Mouse (Mus musculus): ENCODE results near the gene Arpc5. TPM values are rescaled to one million over a fixed set of nuclear protein-coding genes. Genes with fewer than 3 reads are reported as not detected.
A peak's percentile ranks its signal among the peaks of the same experiment; 100 is the strongest.

The Arpc5 gene
- 248 and 252 TPM in 2 replicates for polyA plus RNA-seq (2015; fragmentation: Nextera tagmentation; extraction: Ambion mirVana)

- Histone ChIP-seq H3K27ac (replicated peaks) (peak within 1 kb of the TSS; percentile 88), H3K36me3 (peaks cover 10% of the 10 kb centered on the region), H3K4me2 (peak within 1 kb of the TSS; percentile 82), H3K27me3 (replicated peaks) (no peaks in the 10 kb centered on the region), H3K9me3 (replicated peaks) (no peaks in the 10 kb centered on the region), H3K4me3 (replicated peaks) (peak within 1 kb of the TSS; percentile 93), H3K9ac (replicated peaks) (peak within 1 kb of the TSS; percentile 91), H3K4me1 (peaks cover 26% of the 10 kb centered on the region)
- under 1% methylated on average over 86 of the region's 86 CpGs for WGBS
- ATAC-seq (ENCODE audit: low FRiP score) = peak; percentile 97
Observed at GRCm38 (mm10) chr1:152766032-152766772, at the start of gene Arpc5, which contains the start of gene Rgl1. Gene Arpc5 (plus strand): TSS chr1:152766542. Gene Rgl1 (minus strand): TSS chr1:152766351.

GRCm38 (mm10) chr1:152717329-152717728 is 49.0 kb upstream of the Arpc5 start:
- WGBS = 90% methylated on average over 1 of the region's 1 CpGs
- H3K9ac ChIP-seq (replicated peaks) = no peak overlapping the region
- H3K4me3 ChIP-seq (replicated peaks) = no peak overlapping the region
- no peaks in the 10 kb centered on the region for H3K27me3 ChIP-seq (replicated peaks)
- H3K9me3 ChIP-seq (replicated peaks) = no peaks in the 10 kb centered on the region
- H3K27ac ChIP-seq (replicated peaks) = no peak overlapping the region
- ATAC-seq (ENCODE audit: low FRiP score) = no peak
- H3K4me2 ChIP-seq = no peak overlapping the region
- no peaks in the 10 kb centered on the region for H3K4me1 ChIP-seq
- H3K36me3 ChIP-seq = no peaks in the 10 kb centered on the region

GRCm38 (mm10) chr1:152718200-152718599 is 48.1 kb upstream of the Arpc5 start:
- no peak overlapping the region for H3K4me3 ChIP-seq (replicated peaks)
- H3K27me3 ChIP-seq (replicated peaks) = no peaks in the 10 kb centered on the region
- H3K27ac ChIP-seq (replicated peaks) = no peak overlapping the region
- no peak overlapping the region for H3K4me2 ChIP-seq
- WGBS = 76% methylated on average over 6 of the region's 6 CpGs
- no peaks in the 10 kb centered on the region for H3K9me3 ChIP-seq (replicated peaks)
- no peak for ATAC-seq (ENCODE audit: low FRiP score)
- no peaks in the 10 kb centered on the region for H3K4me1 ChIP-seq
- H3K9ac ChIP-seq (replicated peaks) = no peak overlapping the region
- H3K36me3 ChIP-seq = no peaks in the 10 kb centered on the region

GRCm38 (mm10) chr1:152720969-152721368 is 45.4 kb upstream of the Arpc5 start:
- Histone ChIP-seq H3K9me3 (replicated peaks) (no peaks in the 10 kb centered on the region), H3K27ac (replicated peaks) (no peak overlapping the region), H3K4me2 (no peak overlapping the region), H3K36me3 (no peaks in the 10 kb centered on the region), H3K4me1 (no peaks in the 10 kb centered on the region), H3K9ac (replicated peaks) (no peak overlapping the region), H3K4me3 (replicated peaks) (no peak overlapping the region), H3K27me3 (replicated peaks) (no peaks in the 10 kb centered on the region)
- 89% methylated on average over 4 of the region's 4 CpGs for WGBS
- ATAC-seq (ENCODE audit: low FRiP score) = no peak

- peak; percentile 28; the same call in 1 of the 2 replicates for ATAC-seq (ENCODE audit: low FRiP score)
- Histone ChIP-seq H3K4me1 (no peaks in the 10 kb centered on the region), H3K27me3 (replicated peaks) (no peaks in the 10 kb centered on the region), H3K9ac (replicated peaks) (no peak overlapping the region), H3K9me3 (replicated peaks) (no peaks in the 10 kb centered on the region), H3K36me3 (no peaks in the 10 kb centered on the region), H3K4me3 (replicated peaks) (no peak overlapping the region), H3K4me2 (no peak overlapping the region), H3K27ac (replicated peaks) (0 out of 2 replicates have a peak overlapping the region, but pooled peaks have one; percentile 19)
- WGBS = 74% methylated on average over 11 of the region's 11 CpGs
Observed at GRCm38 (mm10) chr1:152721535-152722198, 44.7 kb upstream of the Arpc5 start.

GRCm38 (mm10) chr1:152724286-152724685 is 42.1 kb upstream of the Arpc5 start:
- Histone ChIP-seq H3K4me3 (replicated peaks) (no peak overlapping the region), H3K4me1 (no peaks in the 10 kb centered on the region), H3K36me3 (no peaks in the 10 kb centered on the region), H3K9me3 (replicated peaks) (no peaks in the 10 kb centered on the region), H3K4me2 (no peak overlapping the region), H3K27me3 (replicated peaks) (no peaks in the 10 kb centered on the region), H3K9ac (replicated peaks) (no peak overlapping the region), H3K27ac (replicated peaks) (no peak overlapping the region)
- no peak for ATAC-seq (ENCODE audit: low FRiP score)

GRCm38 (mm10) chr1:152726095-152726494 is 40.2 kb upstream of the Arpc5 start:
- no peak overlapping the region for H3K4me2 ChIP-seq
- ATAC-seq (ENCODE audit: low FRiP score) = no peak
- 86% methylated on average over 3 of the region's 3 CpGs for WGBS
- no peak overlapping the region for H3K27ac ChIP-seq (replicated peaks)
- no peaks in the 10 kb centered on the region for H3K36me3 ChIP-seq
- H3K4me3 ChIP-seq (replicated peaks) = no peak overlapping the region
- no peaks in the 10 kb centered on the region for H3K27me3 ChIP-seq (replicated peaks)
- no peak overlapping the region for H3K9ac ChIP-seq (replicated peaks)
- no peaks in the 10 kb centered on the region for H3K4me1 ChIP-seq
- H3K9me3 ChIP-seq (replicated peaks) = no peaks in the 10 kb centered on the region

GRCm38 (mm10) chr1:152727604-152728236 is 38.6 kb upstream of the Arpc5 start:
- no peak for ATAC-seq (ENCODE audit: low FRiP score)
- no peaks in the 10 kb centered on the region for H3K36me3 ChIP-seq
- H3K9me3 ChIP-seq (replicated peaks) = no peaks in the 10 kb centered on the region
- H3K27me3 ChIP-seq (replicated peaks) = no peaks in the 10 kb centered on the region
- no peaks in the 10 kb centered on the region; the same call in 1 of the 2 replicates for H3K4me1 ChIP-seq
- WGBS = 70% methylated on average over 4 of the region's 5 CpGs
- H3K4me3 ChIP-seq (replicated peaks) = no peak overlapping the region
- H3K4me2 ChIP-seq = no peak overlapping the region
- H3K27ac ChIP-seq (replicated peaks) = no peak overlapping the region
- no peak overlapping the region for H3K9ac ChIP-seq (replicated peaks)

- no peak overlapping the region for H3K9ac ChIP-seq (replicated peaks)
- H3K4me1 ChIP-seq = no peaks in the 10 kb centered on the region
- ATAC-seq (ENCODE audit: low FRiP score) = no peak
- no peaks in the 10 kb centered on the region for H3K36me3 ChIP-seq
- no peak overlapping the region for H3K4me3 ChIP-seq (replicated peaks)
- H3K27ac ChIP-seq (replicated peaks) = no peak overlapping the region
- H3K27me3 ChIP-seq (replicated peaks) = no peaks in the 10 kb centered on the region
- H3K4me2 ChIP-seq = no peak overlapping the region
- H3K9me3 ChIP-seq (replicated peaks) = no peaks in the 10 kb centered on the region
- 93% methylated on average over 9 of the region's 9 CpGs for WGBS
Observed at GRCm38 (mm10) chr1:152738793-152739192, 27.5 kb upstream of the Arpc5 start.

- Histone ChIP-seq H3K4me2 (no peak overlapping the region), H3K36me3 (no peaks in the 10 kb centered on the region), H3K9me3 (replicated peaks) (no peaks in the 10 kb centered on the region), H3K27me3 (replicated peaks) (no peaks in the 10 kb centered on the region), H3K4me3 (replicated peaks) (no peak overlapping the region), H3K4me1 (no peaks in the 10 kb centered on the region), H3K9ac (replicated peaks) (no peak overlapping the region), H3K27ac (replicated peaks) (no peak overlapping the region)
- WGBS = 76% methylated on average over 11 of the region's 11 CpGs
- ATAC-seq (ENCODE audit: low FRiP score) = no peak
Observed at GRCm38 (mm10) chr1:152739374-152739773, 27.0 kb upstream of the Arpc5 start.

GRCm38 (mm10) chr1:152743095-152743826 is 23.1 kb upstream of the Arpc5 start:
- no peak overlapping the region for H3K4me2 ChIP-seq
- no peaks in the 10 kb centered on the region for H3K9me3 ChIP-seq (replicated peaks)
- H3K4me1 ChIP-seq = 0 out of 2 replicates have a peak, but pooled peaks cover 2% of the 10 kb centered on the region
- ATAC-seq (ENCODE audit: low FRiP score) = no peak
- H3K27me3 ChIP-seq (replicated peaks) = no peaks in the 10 kb centered on the region
- no peaks in the 10 kb centered on the region for H3K36me3 ChIP-seq
- no peak overlapping the region for H3K4me3 ChIP-seq (replicated peaks)
- no peak overlapping the region for H3K27ac ChIP-seq (replicated peaks)
- H3K9ac ChIP-seq (replicated peaks) = no peak overlapping the region
- 55% methylated on average over 15 of the region's 15 CpGs for WGBS

Data from neural tube, embryonic 15.5 days (tissue).